Mouse (Mus musculus): ENCODE measurements around the gene Dohh. TPM values are rescaled to one million over a fixed set of nuclear protein-coding genes. Genes with fewer than 3 reads are reported as not detected.
A peak's percentile ranks its signal among the peaks of the same experiment; 100 is the strongest.

Gene Dohh
- 62.7 and 67.5 TPM in 2 replicates for polyA plus RNA-seq (2016; fragmentation: Nextera tagmentation; extraction: Ambion mirVana)

DNA sequence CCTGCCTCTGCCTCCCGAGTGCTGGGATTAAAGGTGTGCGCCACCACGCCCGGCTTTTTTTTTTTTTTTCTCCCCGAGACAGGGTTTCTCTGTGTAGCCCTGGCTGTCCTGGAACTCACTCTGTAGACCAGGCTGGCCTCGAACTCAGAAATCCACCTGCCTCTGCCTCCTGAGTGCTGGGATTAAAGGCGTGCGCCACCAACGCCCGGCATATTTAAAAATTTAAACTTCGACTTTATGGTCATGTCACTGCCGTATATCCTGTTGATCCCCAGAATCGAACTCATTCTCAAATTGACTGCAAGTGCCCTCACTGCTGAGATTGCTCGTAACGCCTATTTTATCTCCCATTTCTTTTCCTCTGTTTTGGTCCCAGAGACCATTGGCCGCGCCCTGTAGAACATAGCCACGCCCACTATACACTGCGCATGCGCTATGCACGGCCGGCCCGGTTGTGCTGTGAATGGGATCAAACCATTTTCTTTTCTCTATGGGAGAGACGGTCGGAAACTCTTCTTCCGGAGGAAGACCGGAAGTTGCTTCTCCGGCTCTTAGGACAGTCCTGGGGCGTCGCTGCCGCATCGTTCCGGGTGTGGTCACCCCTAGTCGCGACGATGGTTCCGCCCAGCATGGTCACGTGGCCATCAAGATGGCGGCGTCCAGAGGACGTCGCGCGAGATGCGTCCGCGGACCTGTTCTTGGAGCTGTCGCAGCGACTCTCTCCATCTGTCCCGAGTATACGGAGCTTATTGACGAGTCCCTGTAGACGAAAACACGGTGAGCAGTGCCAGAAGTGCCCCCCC lies at the start of gene Dohh, which contains the start of gene Gm48551:
Gene Dohh (plus strand): TSS at position 627 of the 803 bp plus-strand sequence.
Gene Gm48551 (plus strand): TSS at position 665 of the 803 bp plus-strand sequence.
- Histone ChIP-seq H3K36me3 (peaks cover 32% of the 10 kb centered on the region), H3K9me3 (replicated peaks) (no peaks in the 10 kb centered on the region), H3K27me3 (no peaks in the 10 kb centered on the region), H3K4me2 (replicated peaks) (peak within 1 kb of the TSS; percentile 87), H3K27ac (peak within 1 kb of the TSS; percentile 77), H3K4me1 (peaks cover 18% of the 10 kb centered on the region), H3K9ac (peak within 1 kb of the TSS; percentile 79), H3K4me3 (peak within 1 kb of the TSS; percentile 91)
- WGBS = 9% methylated on average over 54 of the region's 54 CpGs
- peak; percentile 94 for ATAC-seq (ENCODE audit: low FRiP score)

DNA sequence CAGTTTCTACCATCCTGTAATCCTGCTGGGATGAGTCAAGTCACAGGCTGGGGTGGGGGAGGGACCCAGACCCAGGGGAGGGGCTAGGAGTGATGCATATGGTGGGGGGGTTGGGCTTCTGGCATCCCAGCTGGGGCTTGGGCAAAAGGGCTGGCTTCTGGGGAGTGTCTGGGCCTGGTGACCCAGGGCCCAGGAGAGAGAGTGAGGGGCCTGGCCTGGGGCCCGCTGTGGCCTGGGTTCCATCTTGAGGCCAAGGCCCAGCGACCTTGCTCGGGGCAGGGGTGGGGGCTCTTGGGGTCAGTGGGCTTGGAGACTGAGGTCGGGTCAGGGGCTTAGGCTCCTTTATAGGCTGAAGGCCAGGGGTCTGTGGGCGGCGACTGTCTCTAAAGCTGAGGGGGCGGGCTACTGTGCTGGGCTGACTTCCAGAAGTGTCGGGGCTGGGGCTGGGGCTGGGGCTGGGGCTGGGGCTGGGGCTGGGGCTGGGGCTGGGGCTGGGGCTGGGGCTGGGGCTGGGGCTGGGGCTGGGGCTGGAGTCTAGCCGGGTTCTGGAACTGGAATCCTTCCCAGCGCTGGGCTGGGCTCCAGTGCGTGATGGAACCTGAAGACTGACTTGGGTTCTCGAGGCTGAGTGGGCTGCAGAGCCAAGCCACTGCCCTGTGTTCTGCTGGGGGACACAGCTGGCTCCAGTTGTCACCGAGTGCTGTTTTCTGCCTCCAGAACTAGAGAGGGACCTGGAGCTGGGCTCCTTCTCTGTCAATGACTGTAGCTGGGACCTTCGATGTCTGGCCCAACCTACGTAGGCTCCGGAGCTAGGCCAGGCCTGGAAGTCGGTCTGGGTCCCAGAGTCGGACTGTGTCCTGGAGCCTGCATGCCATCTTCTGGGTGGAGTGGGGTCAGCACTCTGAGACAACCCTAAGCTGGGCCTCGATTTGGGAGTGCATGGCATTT lies 48.6 kb upstream of the Dohh start:
- H3K4me2 ChIP-seq (replicated peaks) = no peak overlapping the region
- peaks cover 47% of the 10 kb centered on the region for H3K27me3 ChIP-seq
- no peak; the same call in 1 of the 2 replicates for ATAC-seq (ENCODE audit: low FRiP score)
- H3K4me3 ChIP-seq = no peak overlapping the region; the same call in 1 of the 2 replicates
- no peak overlapping the region for H3K27ac ChIP-seq
- H3K4me1 ChIP-seq = peaks cover 11% of the 10 kb centered on the region
- no peaks in the 10 kb centered on the region for H3K9me3 ChIP-seq (replicated peaks)
- H3K36me3 ChIP-seq = no peaks in the 10 kb centered on the region
- H3K9ac ChIP-seq = 0 out of 2 replicates have a peak overlapping the region, but pooled peaks have one; percentile 15
- 35% methylated on average over 16 of the region's 19 CpGs for WGBS

GRCm38 (mm10) chr10:81336558-81336957 lies 47.7 kb upstream of the Dohh start:
- no peaks in the 10 kb centered on the region for H3K36me3 ChIP-seq
- no peaks in the 10 kb centered on the region for H3K9me3 ChIP-seq (replicated peaks)
- peaks cover 53% of the 10 kb centered on the region for H3K27me3 ChIP-seq
- no peak overlapping the region for H3K27ac ChIP-seq
- H3K4me2 ChIP-seq (replicated peaks) = no peak overlapping the region
- ATAC-seq (ENCODE audit: low FRiP score) = no peak
- WGBS = 95% methylated on average over 4 of the region's 4 CpGs
- no peak overlapping the region; the same call in 1 of the 2 replicates for H3K9ac ChIP-seq
- H3K4me1 ChIP-seq = peaks cover 11% of the 10 kb centered on the region
- H3K4me3 ChIP-seq = no peak overlapping the region

- no peaks in the 10 kb centered on the region for H3K36me3 ChIP-seq
- H3K4me2 ChIP-seq (replicated peaks) = no peak overlapping the region
- WGBS = 37% methylated on average over 17 of the region's 17 CpGs
- no peak for ATAC-seq (ENCODE audit: low FRiP score)
- H3K27me3 ChIP-seq = peaks cover 70% of the 10 kb centered on the region
- H3K27ac ChIP-seq = no peak overlapping the region
- H3K4me1 ChIP-seq = peaks cover 8% of the 10 kb centered on the region; the same call in 1 of the 2 replicates
- no peak overlapping the region for H3K4me3 ChIP-seq
- no peak overlapping the region for H3K9ac ChIP-seq
- H3K9me3 ChIP-seq (replicated peaks) = no peaks in the 10 kb centered on the region
Measured at GRCm38 (mm10) chr10:81340551-81341332, 43.5 kb upstream of the Dohh start.

DNA sequence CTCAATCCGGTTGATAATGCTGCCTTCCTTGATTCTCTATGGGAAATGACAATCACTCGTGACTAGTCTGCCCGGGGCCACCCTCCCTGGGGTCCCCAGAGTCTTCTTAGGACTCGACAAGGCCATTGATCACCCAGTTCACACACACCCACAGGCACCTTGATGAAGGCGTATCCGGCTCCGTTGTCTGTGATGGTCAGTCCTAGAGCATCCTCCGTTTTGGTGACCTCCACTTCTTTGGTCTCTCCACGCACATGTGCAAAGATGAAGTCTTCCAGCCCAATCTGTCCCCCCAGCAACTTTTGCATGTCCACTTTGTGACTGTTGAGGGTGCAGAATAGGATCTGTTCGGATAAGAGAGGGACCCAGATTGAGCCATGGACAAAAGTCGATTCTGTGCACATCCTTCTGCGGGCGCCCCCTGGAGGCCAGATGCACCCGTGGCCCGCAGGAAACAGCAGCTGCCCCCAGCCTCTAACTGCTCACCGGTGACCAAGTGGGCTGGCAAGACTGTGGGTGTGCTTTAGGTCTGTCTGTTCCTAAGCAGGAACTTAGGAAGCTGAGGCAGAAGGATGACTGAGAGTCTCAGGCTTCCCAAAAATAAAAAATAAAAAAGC lies 42.8 kb upstream of the Dohh start:
- H3K4me3 ChIP-seq = no peak overlapping the region
- no peak for ATAC-seq (ENCODE audit: low FRiP score)
- H3K4me2 ChIP-seq (replicated peaks) = no peak overlapping the region
- H3K27ac ChIP-seq = no peak overlapping the region
- H3K27me3 ChIP-seq = peaks cover 77% of the 10 kb centered on the region
- no peak overlapping the region for H3K9ac ChIP-seq
- no peaks in the 10 kb centered on the region for H3K36me3 ChIP-seq
- WGBS = 35% methylated on average over 16 of the region's 16 CpGs
- no peaks in the 10 kb centered on the region for H3K9me3 ChIP-seq (replicated peaks)
- peaks cover 10% of the 10 kb centered on the region for H3K4me1 ChIP-seq

DNA sequence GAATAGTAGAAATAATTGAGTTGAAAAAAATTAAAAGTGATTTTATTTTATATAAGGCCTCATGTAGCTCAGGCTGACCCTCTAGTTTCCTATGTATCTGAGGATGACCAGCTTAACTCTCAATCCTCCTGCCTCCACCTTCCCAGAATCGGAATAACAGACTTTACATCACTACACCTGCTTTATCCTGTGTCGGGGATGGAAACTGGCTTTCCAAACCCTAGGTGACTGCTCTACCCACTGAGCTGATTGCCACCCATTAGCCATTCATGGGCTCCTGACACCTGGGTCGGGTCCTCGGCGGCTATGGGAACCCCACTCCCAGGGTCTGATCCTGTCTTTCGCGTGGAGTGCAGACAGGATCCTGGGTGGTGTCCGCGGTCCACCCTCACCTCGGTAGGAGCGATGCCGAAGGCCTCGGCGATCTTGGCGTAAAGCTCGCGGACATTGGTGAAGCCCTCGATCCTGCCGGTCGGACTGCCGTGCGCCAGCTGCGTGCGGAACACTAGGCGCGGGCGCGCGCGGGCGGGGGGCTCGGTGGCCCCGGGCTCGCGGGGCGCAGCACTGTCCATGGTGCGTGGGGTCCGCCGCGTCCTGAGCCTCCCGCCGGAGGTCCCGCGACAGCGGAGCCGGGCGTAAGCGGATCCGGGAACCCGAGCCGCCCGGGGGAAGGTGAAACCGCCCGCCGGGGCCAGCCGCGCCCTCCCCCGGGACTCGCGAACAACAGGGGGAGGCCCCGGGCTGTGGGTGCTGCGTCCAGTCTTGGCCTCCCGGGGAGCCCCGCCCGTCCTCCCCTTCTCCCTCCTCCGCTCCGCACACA lies 41.3 kb upstream of the Dohh start, which contains the start of gene Gipc3:
Gene Gipc3 (minus strand): TSS at position 581 of the 820 bp plus-strand sequence.
- H3K27me3 ChIP-seq = peaks cover 85% of the 10 kb centered on the region
- ATAC-seq (ENCODE audit: low FRiP score) = no peak
- peaks cover 19% of the 10 kb centered on the region for H3K4me1 ChIP-seq
- no peaks in the 10 kb centered on the region for H3K9me3 ChIP-seq (replicated peaks)
- H3K4me2 ChIP-seq (replicated peaks) = peak within 1 kb of the TSS; percentile 66
- peaks cover 6% of the 10 kb centered on the region for H3K36me3 ChIP-seq
- 6% methylated on average over 50 of the region's 67 CpGs for WGBS
- H3K4me3 ChIP-seq = peak within 1 kb of the TSS; percentile 39
- no peak within 1 kb of the TSS for H3K27ac ChIP-seq
- H3K9ac ChIP-seq = peak within 1 kb of the TSS; percentile 59

DNA sequence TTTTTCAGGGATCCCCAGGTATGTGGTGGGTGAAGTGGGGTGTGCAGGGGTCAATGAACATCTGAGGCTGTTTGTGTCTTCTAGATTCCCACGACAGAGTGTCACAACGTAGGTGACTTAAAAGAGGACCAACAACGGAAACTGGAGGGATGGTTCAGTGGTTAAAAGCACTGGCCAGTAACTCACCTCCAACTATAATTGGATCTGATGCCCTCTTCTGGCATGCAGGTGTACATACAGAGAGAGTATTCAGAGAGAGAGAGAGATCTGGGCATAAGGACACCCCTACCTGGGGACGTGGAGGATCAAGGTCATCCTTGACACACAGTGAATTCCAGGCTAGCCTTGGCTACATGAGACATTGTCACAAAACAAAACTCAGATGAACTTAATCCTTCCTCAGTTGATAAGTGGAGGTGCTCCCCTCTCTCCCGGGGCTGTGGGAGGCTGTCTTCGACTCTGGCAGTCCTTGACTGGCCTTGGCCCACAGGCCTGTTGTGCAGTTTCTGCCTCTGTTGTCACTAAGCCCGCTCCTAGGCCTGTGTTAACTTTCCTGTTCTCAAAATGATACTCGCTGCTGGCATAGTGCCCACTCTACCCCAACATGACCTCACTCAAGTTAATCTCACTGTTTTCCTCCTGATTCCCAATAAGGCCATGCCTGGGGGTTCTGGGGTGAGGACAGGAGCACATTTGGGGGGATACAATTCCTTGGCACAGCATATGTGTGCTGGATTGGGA lies 39.6 kb upstream of the Dohh start:
- peaks cover 87% of the 10 kb centered on the region for H3K27me3 ChIP-seq

GRCm38 (mm10) chr10:81345162-81345534 lies 39.1 kb upstream of the Dohh start:
- 90% methylated on average over 4 of the region's 4 CpGs for WGBS
- Histone ChIP-seq H3K9me3 (replicated peaks) (no peaks in the 10 kb centered on the region), H3K27me3 (peaks cover 85% of the 10 kb centered on the region)

More for the DNA sequence above, 39.6 kb upstream of the Dohh start:
- Histone ChIP-seq H3K9me3 (replicated peaks) (no peaks in the 10 kb centered on the region), H3K4me1 (peaks cover 30% of the 10 kb centered on the region), H3K9ac (no peak overlapping the region), H3K4me3 (no peak overlapping the region), H3K4me2 (replicated peaks) (no peak overlapping the region), H3K27ac (no peak overlapping the region), H3K36me3 (peaks cover 11% of the 10 kb centered on the region)
- no peak for ATAC-seq (ENCODE audit: low FRiP score)
- WGBS = 54% methylated on average over 8 of the region's 8 CpGs

DNA sequence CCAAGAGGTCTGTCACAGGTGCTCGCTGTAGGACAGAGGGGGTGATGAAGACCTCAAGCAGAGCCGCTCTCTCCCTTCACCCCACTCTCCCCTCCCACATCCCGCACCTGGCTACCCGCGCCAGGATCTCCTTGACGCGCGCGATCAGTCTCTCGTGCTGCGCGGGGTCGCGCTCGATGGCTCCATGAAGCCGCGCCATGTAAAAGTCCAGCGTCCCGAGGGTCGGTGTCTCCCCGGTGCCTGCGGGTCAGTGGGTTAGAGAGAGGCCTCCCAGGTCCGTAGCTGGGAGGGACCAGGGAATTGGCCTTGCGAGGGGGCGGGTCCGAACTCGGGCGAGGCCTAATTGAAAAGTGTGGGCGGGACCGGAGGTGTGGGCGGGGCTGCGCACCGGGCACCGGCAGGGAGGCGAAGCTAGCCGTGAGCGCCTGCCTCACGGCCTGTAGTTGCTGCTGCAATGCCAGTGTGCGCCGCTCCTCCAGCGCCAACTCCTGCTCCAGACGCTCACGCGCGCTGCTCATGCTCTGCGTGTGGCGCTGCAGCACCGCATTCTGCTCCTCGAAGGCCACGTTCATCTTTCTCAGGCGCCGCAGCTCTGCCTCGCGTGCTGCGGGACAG lies 37.7 kb upstream of the Dohh start:
- H3K27me3 ChIP-seq = peaks cover 71% of the 10 kb centered on the region

More at GRCm38 (mm10) chr10:81345162-81345534, 39.1 kb upstream of the Dohh start:
- H3K4me1 ChIP-seq = peaks cover 35% of the 10 kb centered on the region
- H3K4me2 ChIP-seq (replicated peaks) = no peak overlapping the region
- no peak overlapping the region for H3K4me3 ChIP-seq
- no peak for ATAC-seq (ENCODE audit: low FRiP score)
- H3K9ac ChIP-seq = no peak overlapping the region
- H3K36me3 ChIP-seq = peaks cover 11% of the 10 kb centered on the region
- no peak overlapping the region for H3K27ac ChIP-seq

GRCm38 (mm10) chr10:81349146-81349545 lies 35.1 kb upstream of the Dohh start:
- 4% methylated on average over 12 of the region's 12 CpGs for WGBS
- Histone ChIP-seq H3K27me3 (peaks cover 46% of the 10 kb centered on the region), H3K4me1 (peaks cover 29% of the 10 kb centered on the region), H3K4me2 (replicated peaks) (peak overlapping the region; percentile 92), H3K27ac (no peak overlapping the region), H3K9ac (peak overlapping the region; percentile 80), H3K9me3 (replicated peaks) (no peaks in the 10 kb centered on the region), H3K36me3 (peaks cover 11% of the 10 kb centered on the region), H3K4me3 (peak overlapping the region; percentile 91)
- ATAC-seq (ENCODE audit: low FRiP score) = no peak

More for the DNA sequence above, 37.7 kb upstream of the Dohh start:
- Histone ChIP-seq H3K9ac (peak overlapping the region; percentile 32), H3K9me3 (replicated peaks) (no peaks in the 10 kb centered on the region), H3K36me3 (peaks cover 11% of the 10 kb centered on the region), H3K4me3 (peak overlapping the region; percentile 21), H3K27ac (peak overlapping the region; percentile 52; the same call in 1 of the 2 replicates), H3K4me1 (peaks cover 35% of the 10 kb centered on the region), H3K4me2 (replicated peaks) (peak overlapping the region; percentile 49)
- ATAC-seq (ENCODE audit: low FRiP score) = no peak
- WGBS = 7% methylated on average over 51 of the region's 55 CpGs

All from hindbrain, embryonic 12.5 days (tissue).